Mouse (Mus musculus): ENCODE measurements around the gene Lmtk2. TPM values are rescaled to one million over a fixed set of nuclear protein-coding genes. Genes with fewer than 3 reads are reported as not detected.

Lmtk2 gene
- polyA plus RNA-seq, 1 experiment from 2014 or later, result 3.1 TPM

GRCm38 (mm10) chr5:144084271-144084670 is 16.0 kb upstream of the Lmtk2 start:
- no peaks in the 10 kb centered on the region for H3K36me3 ChIP-seq
- no peak overlapping the region for H3K9ac ChIP-seq
- no peak for ATAC-seq (replicated peaks; ENCODE audit: insufficient number of reproducible peaks, insufficient read depth, low FRiP score, low read depth)
- 55% methylated on average over 4 of the region's 4 CpGs for WGBS
- no peaks in the 10 kb centered on the region for H3K4me1 ChIP-seq (replicated peaks)
- no peaks in the 10 kb centered on the region for H3K9me3 ChIP-seq (replicated peaks)
- H3K27me3 ChIP-seq, result no peaks in the 10 kb centered on the region
- no peak overlapping the region for H3K27ac ChIP-seq
- H3K4me2 ChIP-seq, result no peak overlapping the region
- no peak overlapping the region for H3K4me3 ChIP-seq

- H3K4me3 ChIP-seq, result no peak overlapping the region
- no peaks in the 10 kb centered on the region for H3K36me3 ChIP-seq
- H3K9ac ChIP-seq, result no peak overlapping the region
- no peaks in the 10 kb centered on the region for H3K27me3 ChIP-seq
- no peak overlapping the region for H3K27ac ChIP-seq
- no peak overlapping the region for H3K4me2 ChIP-seq
- H3K4me1 ChIP-seq (replicated peaks), result no peaks in the 10 kb centered on the region
- WGBS, result 73% methylated on average over 6 of the region's 6 CpGs
- H3K9me3 ChIP-seq (replicated peaks), result no peaks in the 10 kb centered on the region
- no peak for ATAC-seq (replicated peaks; ENCODE audit: insufficient number of reproducible peaks, insufficient read depth, low FRiP score, low read depth)
Measured at GRCm38 (mm10) chr5:144085696-144086095, 14.5 kb upstream of the Lmtk2 start.

GRCm38 (mm10) chr5:144086494-144086893 is 13.7 kb upstream of the Lmtk2 start:
- Histone ChIP-seq H3K4me1 (replicated peaks) (no peaks in the 10 kb centered on the region), H3K36me3 (no peaks in the 10 kb centered on the region), H3K9me3 (replicated peaks) (no peaks in the 10 kb centered on the region), H3K9ac (no peak overlapping the region), H3K27me3 (no peaks in the 10 kb centered on the region), H3K4me2 (no peak overlapping the region), H3K4me3 (no peak overlapping the region), H3K27ac (no peak overlapping the region)
- 48% methylated on average over 2 of the region's 2 CpGs for WGBS
- ATAC-seq (replicated peaks; ENCODE audit: insufficient number of reproducible peaks, insufficient read depth, low FRiP score, low read depth), result no peak

GRCm38 (mm10) chr5:144088354-144088753 is 11.9 kb upstream of the Lmtk2 start:
- WGBS, result 55% methylated on average over 2 of the region's 2 CpGs
- H3K9ac ChIP-seq, result no peak overlapping the region
- ATAC-seq (replicated peaks; ENCODE audit: insufficient number of reproducible peaks, insufficient read depth, low FRiP score, low read depth), result no peak
- no peak overlapping the region for H3K4me3 ChIP-seq
- H3K36me3 ChIP-seq, result no peaks in the 10 kb centered on the region
- H3K27ac ChIP-seq, result no peak overlapping the region
- H3K27me3 ChIP-seq, result no peaks in the 10 kb centered on the region
- H3K4me1 ChIP-seq (replicated peaks), result no peaks in the 10 kb centered on the region
- H3K9me3 ChIP-seq (replicated peaks), result no peaks in the 10 kb centered on the region
- H3K4me2 ChIP-seq, result no peak overlapping the region

- H3K4me3 ChIP-seq, result no peak overlapping the region
- no peak overlapping the region for H3K27ac ChIP-seq
- no peaks in the 10 kb centered on the region for H3K4me1 ChIP-seq (replicated peaks)
- ATAC-seq (replicated peaks; ENCODE audit: insufficient number of reproducible peaks, insufficient read depth, low FRiP score, low read depth), result no peak
- H3K27me3 ChIP-seq, result peaks cover 14% of the 10 kb centered on the region
- H3K36me3 ChIP-seq, result no peaks in the 10 kb centered on the region
- no peaks in the 10 kb centered on the region for H3K9me3 ChIP-seq (replicated peaks)
- no peak overlapping the region for H3K4me2 ChIP-seq
- no peak overlapping the region for H3K9ac ChIP-seq
- WGBS, result 61% methylated on average over 6 of the region's 6 CpGs
Measured at GRCm38 (mm10) chr5:144095461-144095970, 4.7 kb upstream of the Lmtk2 start.

- Histone ChIP-seq H3K4me1 (replicated peaks) (peaks cover 5% of the 10 kb centered on the region), H3K4me3 (no peak overlapping the region), H3K27ac (no peak overlapping the region), H3K36me3 (no peaks in the 10 kb centered on the region), H3K27me3 (peaks cover 14% of the 10 kb centered on the region), H3K9me3 (replicated peaks) (no peaks in the 10 kb centered on the region), H3K9ac (no peak overlapping the region), H3K4me2 (no peak overlapping the region)
- WGBS, result 60% methylated on average over 16 of the region's 16 CpGs
- ATAC-seq (replicated peaks; ENCODE audit: insufficient number of reproducible peaks, insufficient read depth, low FRiP score, low read depth), result no peak
Measured at GRCm38 (mm10) chr5:144097902-144098639, 2.2 kb upstream of the Lmtk2 start.

- H3K36me3 ChIP-seq, result no peaks in the 10 kb centered on the region
- H3K9me3 ChIP-seq (replicated peaks), result no peaks in the 10 kb centered on the region
- H3K4me1 ChIP-seq (replicated peaks), result peaks cover 10% of the 10 kb centered on the region
- H3K27me3 ChIP-seq, result peaks cover 14% of the 10 kb centered on the region
- 19% methylated on average over 8 of the region's 8 CpGs for WGBS
- no peak overlapping the region for H3K27ac ChIP-seq
- no peak for ATAC-seq (replicated peaks; ENCODE audit: insufficient number of reproducible peaks, insufficient read depth, low FRiP score, low read depth)
- H3K4me3 ChIP-seq, result no peak overlapping the region
- H3K4me2 ChIP-seq, result no peak overlapping the region
- H3K9ac ChIP-seq, result 0 out of 2 replicates have a peak overlapping the region, but pooled peaks have one; percentile 7
Measured at GRCm38 (mm10) chr5:144098640-144098929, 1.7 kb upstream of the Lmtk2 start.

GRCm38 (mm10) chr5:144100948-144101347 is 712 bp downstream of the Lmtk2 start:
- Histone ChIP-seq H3K9me3 (replicated peaks) (no peaks in the 10 kb centered on the region), H3K36me3 (no peaks in the 10 kb centered on the region), H3K27me3 (peaks cover 14% of the 10 kb centered on the region), H3K4me3 (peak overlapping the region; percentile 99), H3K9ac (peak overlapping the region; percentile 95), H3K4me2 (peak overlapping the region; percentile 93), H3K4me1 (replicated peaks) (peaks cover 25% of the 10 kb centered on the region), H3K27ac (peak overlapping the region; percentile 86; the same call in 1 of the 2 replicates)
- 2% methylated on average over 20 of the region's 20 CpGs for WGBS
- ATAC-seq (replicated peaks; ENCODE audit: insufficient number of reproducible peaks, insufficient read depth, low FRiP score, low read depth), result no peak

- ATAC-seq (replicated peaks; ENCODE audit: insufficient number of reproducible peaks, insufficient read depth, low FRiP score, low read depth), result no peak
- Histone ChIP-seq H3K9ac (no peak overlapping the region), H3K9me3 (replicated peaks) (no peaks in the 10 kb centered on the region), H3K27ac (peak overlapping the region; percentile 73), H3K36me3 (no peaks in the 10 kb centered on the region), H3K4me3 (no peak overlapping the region), H3K27me3 (no peaks in the 10 kb centered on the region), H3K4me1 (replicated peaks) (peaks cover 27% of the 10 kb centered on the region), H3K4me2 (peak overlapping the region; percentile 30)
- 32% methylated on average over 9 of the region's 9 CpGs for WGBS
Measured at GRCm38 (mm10) chr5:144105070-144105469, 4.8 kb downstream of the Lmtk2 start.

- 57% methylated on average over 6 of the region's 6 CpGs for WGBS
- peak overlapping the region; percentile 73 for H3K27ac ChIP-seq
- ATAC-seq (replicated peaks; ENCODE audit: insufficient number of reproducible peaks, insufficient read depth, low FRiP score, low read depth), result no peak
- H3K9ac ChIP-seq, result no peak overlapping the region
- H3K27me3 ChIP-seq, result no peaks in the 10 kb centered on the region
- H3K4me3 ChIP-seq, result no peak overlapping the region
- H3K4me1 ChIP-seq (replicated peaks), result peaks cover 27% of the 10 kb centered on the region
- H3K9me3 ChIP-seq (replicated peaks), result no peaks in the 10 kb centered on the region
- H3K36me3 ChIP-seq, result no peaks in the 10 kb centered on the region
- H3K4me2 ChIP-seq, result peak overlapping the region; percentile 30
Measured at GRCm38 (mm10) chr5:144105471-144106129, 5.4 kb downstream of the Lmtk2 start.

GRCm38 (mm10) chr5:144106130-144106510 is 5.9 kb downstream of the Lmtk2 start:
- H3K36me3 ChIP-seq, result no peaks in the 10 kb centered on the region
- 0 out of 2 replicates have a peak overlapping the region, but pooled peaks have one; percentile 30 for H3K4me2 ChIP-seq
- 68% methylated on average over 3 of the region's 3 CpGs for WGBS
- H3K4me3 ChIP-seq, result no peak overlapping the region
- H3K9ac ChIP-seq, result no peak overlapping the region
- H3K27ac ChIP-seq, result peak overlapping the region; percentile 73
- H3K4me1 ChIP-seq (replicated peaks), result peaks cover 27% of the 10 kb centered on the region
- H3K27me3 ChIP-seq, result no peaks in the 10 kb centered on the region
- no peak for ATAC-seq (replicated peaks; ENCODE audit: insufficient number of reproducible peaks, insufficient read depth, low FRiP score, low read depth)
- H3K9me3 ChIP-seq (replicated peaks), result no peaks in the 10 kb centered on the region

- Histone ChIP-seq H3K4me3 (no peak overlapping the region), H3K27ac (no peak overlapping the region), H3K4me1 (replicated peaks) (peaks cover 23% of the 10 kb centered on the region), H3K27me3 (no peaks in the 10 kb centered on the region), H3K9me3 (replicated peaks) (no peaks in the 10 kb centered on the region), H3K9ac (no peak overlapping the region), H3K4me2 (no peak overlapping the region), H3K36me3 (no peaks in the 10 kb centered on the region)
- 81% methylated on average over 8 of the region's 8 CpGs for WGBS
- no peak for ATAC-seq (replicated peaks; ENCODE audit: insufficient number of reproducible peaks, insufficient read depth, low FRiP score, low read depth)
Measured at GRCm38 (mm10) chr5:144109201-144109600, 9.0 kb downstream of the Lmtk2 start.

Data from heart, embryonic 15.5 days (tissue).